Mouse (Mus musculus): ENCODE results near the gene Fam241a. TPM values are rescaled to one million over a fixed set of nuclear protein-coding genes. Genes with fewer than 3 reads are reported as not detected.

The Fam241a gene
- polyA plus RNA-seq, 1 experiment from 2014 or later, result 10.7 TPM

GRCm38 (mm10) chr3:127913885-127914709 is 18.0 kb upstream of the Fam241a start:
- 31% methylated on average over 16 of the region's 16 CpGs for WGBS
- Histone ChIP-seq H3K27ac (peak overlapping the region; percentile 1; the same call in 1 of the 2 replicates), H3K9ac (no peak overlapping the region), H3K4me3 (no peak overlapping the region), H3K9me3 (no peaks in the 10 kb centered on the region), H3K27me3 (no peaks in the 10 kb centered on the region), H3K4me1 (0 out of 2 replicates have a peak, but pooled peaks cover 2% of the 10 kb centered on the region), H3K36me3 (no peaks in the 10 kb centered on the region), H3K4me2 (0 out of 2 replicates have a peak overlapping the region, but pooled peaks have one; percentile 17)
- no peak for ATAC-seq (ENCODE audit: insufficient number of reproducible peaks, low FRiP score, low TSS enrichment, low read depth)

DNA sequence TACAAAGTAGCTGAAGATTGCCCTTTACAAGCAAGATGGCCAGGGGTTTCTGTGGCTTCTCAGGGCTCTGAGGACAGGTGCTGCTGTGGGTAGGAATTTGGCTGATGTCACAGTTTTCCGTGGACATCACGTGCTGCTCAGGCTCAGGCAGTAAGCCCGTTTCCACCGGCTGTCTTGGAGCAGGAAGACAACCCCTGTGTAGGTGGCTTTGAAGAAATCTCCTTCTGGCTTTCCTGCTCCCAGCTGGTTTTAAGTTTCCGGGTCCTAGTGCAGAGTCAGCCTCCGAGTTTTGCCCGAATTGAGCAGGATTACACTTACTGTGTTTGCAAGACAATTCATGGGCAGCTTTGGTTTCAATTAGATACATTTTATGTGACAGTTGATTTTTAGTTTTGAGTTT is 13.8 kb upstream of the Fam241a start:
- 68% methylated on average over 7 of the region's 7 CpGs for WGBS
- no peak for ATAC-seq (ENCODE audit: insufficient number of reproducible peaks, low FRiP score, low TSS enrichment, low read depth)

GRCm38 (mm10) chr3:127894981-127895779 is 944 bp downstream of the Fam241a start:
- WGBS, result 39% methylated on average over 7 of the region's 7 CpGs
- H3K9ac ChIP-seq, result peak overlapping the region; percentile 44; the same call in 1 of the 2 replicates
- no peaks in the 10 kb centered on the region for H3K9me3 ChIP-seq
- no peak overlapping the region for H3K27ac ChIP-seq
- H3K36me3 ChIP-seq, result no peaks in the 10 kb centered on the region
- no peaks in the 10 kb centered on the region for H3K4me1 ChIP-seq
- peak overlapping the region; percentile 75 for H3K4me3 ChIP-seq
- H3K27me3 ChIP-seq, result peaks cover 6% of the 10 kb centered on the region; the same call in 1 of the 2 replicates
- H3K4me2 ChIP-seq, result peak overlapping the region; percentile 90
- no peak for ATAC-seq (ENCODE audit: insufficient number of reproducible peaks, low FRiP score, low TSS enrichment, low read depth)

More for the DNA sequence above, 13.8 kb upstream of the Fam241a start:
- H3K36me3 ChIP-seq, result no peaks in the 10 kb centered on the region
- H3K4me2 ChIP-seq, result no peak overlapping the region
- H3K27ac ChIP-seq, result no peak overlapping the region
- H3K9me3 ChIP-seq, result no peaks in the 10 kb centered on the region
- no peaks in the 10 kb centered on the region for H3K27me3 ChIP-seq
- no peak overlapping the region for H3K9ac ChIP-seq
- no peak overlapping the region for H3K4me3 ChIP-seq
- H3K4me1 ChIP-seq, result 0 out of 2 replicates have a peak, but pooled peaks cover 2% of the 10 kb centered on the region

GRCm38 (mm10) chr3:127893902-127894301 is 2.2 kb downstream of the Fam241a start:
- Histone ChIP-seq H3K9ac (no peak overlapping the region), H3K27ac (no peak overlapping the region), H3K36me3 (no peaks in the 10 kb centered on the region), H3K9me3 (no peaks in the 10 kb centered on the region), H3K27me3 (peaks cover 6% of the 10 kb centered on the region; the same call in 1 of the 2 replicates), H3K4me3 (no peak overlapping the region), H3K4me2 (no peak overlapping the region), H3K4me1 (no peaks in the 10 kb centered on the region)
- ATAC-seq (ENCODE audit: insufficient number of reproducible peaks, low FRiP score, low TSS enrichment, low read depth), result no peak
- WGBS, result 65% methylated on average over 7 of the region's 7 CpGs

DNA sequence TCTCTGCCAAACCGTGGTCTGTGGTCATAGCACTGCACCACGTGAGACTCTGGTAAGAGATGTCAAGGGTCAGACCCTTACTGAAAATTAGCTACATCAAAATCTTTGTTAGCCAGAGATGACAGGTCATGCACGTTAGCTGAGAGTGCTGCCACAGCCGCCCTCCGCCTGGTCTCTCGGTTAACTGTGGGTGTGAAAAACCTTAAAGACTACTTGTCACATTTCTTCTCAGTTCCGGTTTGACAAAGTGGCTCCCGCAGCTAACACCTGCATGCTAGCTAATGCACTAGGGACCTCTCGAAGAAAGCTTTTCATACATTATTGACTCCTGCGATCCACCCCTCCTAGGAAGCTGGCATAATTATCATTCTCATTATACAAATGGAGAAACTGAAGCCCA is 4.2 kb downstream of the Fam241a start:
- Histone ChIP-seq H3K4me3 (no peak overlapping the region), H3K36me3 (no peaks in the 10 kb centered on the region), H3K27me3 (peaks cover 6% of the 10 kb centered on the region; the same call in 1 of the 2 replicates), H3K4me2 (no peak overlapping the region), H3K4me1 (no peaks in the 10 kb centered on the region), H3K9me3 (no peaks in the 10 kb centered on the region), H3K9ac (no peak overlapping the region), H3K27ac (no peak overlapping the region)
- no peak for ATAC-seq (ENCODE audit: insufficient number of reproducible peaks, low FRiP score, low TSS enrichment, low read depth)
- 42% methylated on average over 10 of the region's 10 CpGs for WGBS

DNA sequence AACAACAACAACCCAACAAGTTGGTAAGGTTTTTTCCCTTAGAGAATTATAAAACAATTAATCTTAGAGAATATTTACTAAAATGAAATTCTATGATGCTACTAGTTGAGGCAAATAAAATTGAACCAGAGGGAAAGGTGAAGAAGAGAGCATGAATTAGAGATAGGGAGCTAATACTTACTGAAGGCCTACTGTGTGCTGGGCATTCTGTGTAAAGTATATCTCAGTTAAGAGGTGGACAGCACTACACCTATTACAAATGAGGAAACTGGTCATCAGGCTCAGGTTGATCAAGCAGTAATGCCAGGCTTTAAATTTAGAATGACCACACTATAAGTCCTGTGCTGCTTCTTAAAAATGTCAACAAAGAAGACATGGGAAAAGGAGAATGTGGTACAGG is 6.1 kb downstream of the Fam241a start:
- H3K4me3 ChIP-seq, result no peak overlapping the region
- H3K4me2 ChIP-seq, result no peak overlapping the region
- ATAC-seq (ENCODE audit: insufficient number of reproducible peaks, low FRiP score, low TSS enrichment, low read depth), result no peak
- H3K27me3 ChIP-seq, result peaks cover 5% of the 10 kb centered on the region; the same call in 1 of the 2 replicates
- H3K4me1 ChIP-seq, result no peaks in the 10 kb centered on the region
- no peaks in the 10 kb centered on the region for H3K9me3 ChIP-seq
- H3K9ac ChIP-seq, result no peak overlapping the region
- no peak overlapping the region for H3K27ac ChIP-seq
- no peaks in the 10 kb centered on the region for H3K36me3 ChIP-seq

GRCm38 (mm10) chr3:127889570-127889969 is 6.6 kb downstream of the Fam241a start:
- no peak overlapping the region for H3K9ac ChIP-seq
- H3K36me3 ChIP-seq, result no peaks in the 10 kb centered on the region
- H3K27ac ChIP-seq, result no peak overlapping the region
- H3K9me3 ChIP-seq, result no peaks in the 10 kb centered on the region
- 69% methylated on average over 3 of the region's 3 CpGs for WGBS
- no peak for ATAC-seq (ENCODE audit: insufficient number of reproducible peaks, low FRiP score, low TSS enrichment, low read depth)
- no peak overlapping the region for H3K4me3 ChIP-seq
- H3K4me2 ChIP-seq, result no peak overlapping the region
- no peaks in the 10 kb centered on the region for H3K4me1 ChIP-seq
- peaks cover under 1% of the 10 kb centered on the region; the same call in 1 of the 2 replicates for H3K27me3 ChIP-seq

DNA sequence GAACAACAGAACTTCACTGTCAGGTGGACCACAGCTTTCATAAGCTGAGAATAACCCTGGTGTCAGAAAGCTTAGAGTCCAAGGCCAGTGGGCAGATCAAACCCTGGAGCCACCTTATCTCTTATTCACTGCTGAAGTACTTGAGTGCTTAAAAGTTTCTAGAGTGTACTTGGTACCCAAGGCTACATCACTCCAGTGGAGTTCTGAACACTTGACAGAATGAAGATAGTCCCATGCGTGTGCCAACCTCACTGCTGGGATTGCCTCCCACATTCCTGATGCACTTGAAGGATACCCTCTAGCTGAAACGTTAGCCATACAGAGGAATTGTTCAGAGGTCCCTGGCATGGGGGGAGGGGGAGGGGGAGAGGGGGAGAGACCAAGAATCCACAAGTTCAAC is 14.4 kb downstream of the Fam241a start:
- Histone ChIP-seq H3K4me1 (no peaks in the 10 kb centered on the region), H3K4me2 (no peak overlapping the region), H3K9ac (no peak overlapping the region), H3K36me3 (no peaks in the 10 kb centered on the region), H3K9me3 (no peaks in the 10 kb centered on the region), H3K27ac (no peak overlapping the region), H3K4me3 (no peak overlapping the region), H3K27me3 (no peaks in the 10 kb centered on the region)
- 62% methylated on average over 2 of the region's 2 CpGs for WGBS
- ATAC-seq (ENCODE audit: insufficient number of reproducible peaks, low FRiP score, low TSS enrichment, low read depth), result no peak

DNA sequence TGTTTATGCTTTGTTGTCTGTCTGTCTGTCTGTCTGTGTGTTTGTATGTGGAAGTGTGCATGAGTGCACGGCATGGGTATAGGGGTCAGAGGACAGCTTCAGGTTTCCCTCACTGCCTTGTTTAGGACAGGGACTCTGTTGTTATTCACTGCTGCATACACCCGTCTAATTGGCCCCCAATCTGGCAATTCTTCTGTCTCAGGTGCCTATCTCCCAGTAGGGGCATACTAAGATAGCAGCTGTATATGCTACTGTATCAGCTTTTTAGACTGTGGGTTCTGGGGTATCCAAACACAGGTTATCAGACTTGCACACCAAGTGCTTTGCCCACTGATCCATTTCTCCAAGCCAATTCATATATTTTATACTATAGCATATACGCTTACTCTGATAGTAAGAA is 16.2 kb downstream of the Fam241a start:
- no peak overlapping the region for H3K27ac ChIP-seq
- no peaks in the 10 kb centered on the region for H3K36me3 ChIP-seq
- no peak overlapping the region for H3K4me3 ChIP-seq
- H3K9ac ChIP-seq, result no peak overlapping the region
- H3K4me1 ChIP-seq, result no peaks in the 10 kb centered on the region
- H3K9me3 ChIP-seq, result no peaks in the 10 kb centered on the region
- no peak overlapping the region for H3K4me2 ChIP-seq
- no peaks in the 10 kb centered on the region for H3K27me3 ChIP-seq
- ATAC-seq (ENCODE audit: insufficient number of reproducible peaks, low FRiP score, low TSS enrichment, low read depth), result no peak
- 87% methylated on average over 3 of the region's 3 CpGs for WGBS

- WGBS, result 91% methylated on average over 2 of the region's 2 CpGs
Observed at GRCm38 (mm10) chr3:127875509-127875908, 20.6 kb downstream of the Fam241a start.

DNA sequence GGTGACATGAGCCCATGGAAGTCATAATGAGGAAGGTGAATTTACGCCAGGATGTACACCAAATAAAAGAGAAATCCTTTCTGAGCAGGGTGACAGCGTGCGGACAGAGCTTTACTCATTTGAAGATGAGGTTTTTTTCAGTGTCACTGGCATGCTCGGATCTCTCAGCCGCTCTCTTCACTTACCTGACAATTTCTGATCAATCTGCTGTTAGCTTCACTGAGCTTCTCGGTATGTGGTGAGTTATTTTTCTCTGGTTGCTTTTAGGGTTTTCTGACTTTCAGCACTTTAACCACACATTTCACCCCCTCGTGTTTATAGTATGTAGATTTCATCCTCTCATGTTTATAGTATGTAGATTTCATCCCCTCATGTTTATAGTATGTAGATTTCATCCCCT is 21.1 kb downstream of the Fam241a start:
- no peaks in the 10 kb centered on the region for H3K4me1 ChIP-seq
- 82% methylated on average over 7 of the region's 7 CpGs for WGBS
- no peak for ATAC-seq (ENCODE audit: insufficient number of reproducible peaks, low FRiP score, low TSS enrichment, low read depth)
- H3K9ac ChIP-seq, result no peak overlapping the region
- H3K27ac ChIP-seq, result no peak overlapping the region
- H3K4me3 ChIP-seq, result no peak overlapping the region
- H3K9me3 ChIP-seq, result no peaks in the 10 kb centered on the region
- no peak overlapping the region for H3K4me2 ChIP-seq
- no peaks in the 10 kb centered on the region for H3K36me3 ChIP-seq
- no peaks in the 10 kb centered on the region for H3K27me3 ChIP-seq

More at GRCm38 (mm10) chr3:127875509-127875908, 20.6 kb downstream of the Fam241a start:
- H3K27me3 ChIP-seq, result no peaks in the 10 kb centered on the region
- no peaks in the 10 kb centered on the region for H3K9me3 ChIP-seq
- ATAC-seq (ENCODE audit: insufficient number of reproducible peaks, low FRiP score, low TSS enrichment, low read depth), result no peak
- no peaks in the 10 kb centered on the region for H3K4me1 ChIP-seq
- no peak overlapping the region for H3K9ac ChIP-seq
- no peak overlapping the region for H3K4me3 ChIP-seq
- no peaks in the 10 kb centered on the region for H3K36me3 ChIP-seq
- no peak overlapping the region for H3K4me2 ChIP-seq
- no peak overlapping the region for H3K27ac ChIP-seq
